Mouse (Mus musculus): ENCODE data around the gene Gipr. TPM values are rescaled to one million over a fixed set of nuclear protein-coding genes. Genes with fewer than 3 reads are reported as not detected.

Gipr gene
- polyA plus RNA-seq, 1 experiment from 2014 or later, result 1.0 TPM

DNA sequence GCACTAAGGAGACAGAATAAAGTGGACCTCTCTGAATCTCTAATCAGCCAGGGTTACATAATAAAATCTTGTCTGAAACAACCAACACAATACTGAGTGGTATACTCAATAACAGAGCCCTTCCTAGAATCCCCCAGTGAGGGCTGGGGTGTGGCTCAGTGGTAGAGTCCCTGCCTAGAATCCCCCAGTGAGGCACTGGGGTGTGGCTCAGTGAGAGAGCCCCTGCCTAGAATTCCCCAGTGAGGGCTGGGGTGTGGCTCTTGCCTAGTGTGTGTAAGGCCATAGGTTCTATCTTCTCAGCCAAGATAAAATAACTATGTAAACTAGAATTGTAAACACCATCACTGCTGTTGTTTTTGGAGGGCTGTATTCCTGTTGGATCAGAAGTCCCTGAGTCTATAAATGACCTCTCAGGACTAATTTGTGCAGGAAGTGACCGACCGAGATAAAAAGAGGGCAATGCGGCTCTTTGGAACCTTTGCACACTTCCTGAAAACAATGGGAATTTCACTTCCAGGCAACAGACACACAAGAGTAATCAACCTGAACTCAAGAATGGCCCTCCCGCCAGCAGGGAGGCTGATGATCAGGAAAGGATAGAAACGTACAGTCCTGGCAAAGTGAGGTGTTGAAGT lies 45.2 kb upstream of the Gipr start:
- DNase-seq (ENCODE audit: low spot score), result no peak
- WGBS, result 32% methylated on average over 5 of the region's 5 CpGs
- Histone ChIP-seq H3K27me3 (replicated peaks; ENCODE audit: insufficient read depth, low read length) (no peaks in the 10 kb centered on the region), H3K36me3 (ENCODE audit: insufficient read depth, low read length) (no peaks in the 10 kb centered on the region), H3K9me3 (ENCODE audit: low read length) (no peaks in the 10 kb centered on the region), H3K27ac (ENCODE audit: low read length) (no peak overlapping the region), H3K4me2 (replicated peaks; ENCODE audit: low read depth, low read length) (no peak overlapping the region), H3K9ac (replicated peaks; ENCODE audit: low read depth) (no peak overlapping the region), H3K4me3 (ENCODE audit: low read depth, low read length) (no peak overlapping the region), H3K4me1 (ENCODE audit: insufficient read depth, low read depth, low read length) (no peaks in the 10 kb centered on the region)
- TF ChIP-seq CTCF (IDR thresholded peaks at IDR 0.05) (no peak), EP300 (IDR thresholded peaks at IDR 0.05) (peak; percentile 34; the same call in 1 of the 2 replicates)
- peak; percentile 29; the same call in 1 of the 2 replicates for ATAC-seq

GRCm38 (mm10) chr7:19210010-19210409 lies 44.1 kb upstream of the Gipr start:
- H3K27me3 ChIP-seq (replicated peaks; ENCODE audit: insufficient read depth, low read length), result no peaks in the 10 kb centered on the region
- DNase-seq (ENCODE audit: low spot score), result no peak
- no peaks in the 10 kb centered on the region for H3K4me1 ChIP-seq (ENCODE audit: insufficient read depth, low read depth, low read length)
- H3K9me3 ChIP-seq (ENCODE audit: low read length), result no peaks in the 10 kb centered on the region
- WGBS, result 88% methylated on average over 5 of the region's 5 CpGs
- TF ChIP-seq CTCF (IDR thresholded peaks at IDR 0.05) (peak; percentile 53), EP300 (IDR thresholded peaks at IDR 0.05) (no peak)
- H3K27ac ChIP-seq (ENCODE audit: low read length), result no peak overlapping the region
- no peak overlapping the region for H3K9ac ChIP-seq (replicated peaks; ENCODE audit: low read depth)
- ATAC-seq, result no peak
- H3K4me2 ChIP-seq (replicated peaks; ENCODE audit: low read depth, low read length), result no peak overlapping the region
- H3K4me3 ChIP-seq (ENCODE audit: low read depth, low read length), result no peak overlapping the region
- H3K36me3 ChIP-seq (ENCODE audit: insufficient read depth, low read length), result peaks cover 4% of the 10 kb centered on the region; the same call in 1 of the 2 replicates

DNA sequence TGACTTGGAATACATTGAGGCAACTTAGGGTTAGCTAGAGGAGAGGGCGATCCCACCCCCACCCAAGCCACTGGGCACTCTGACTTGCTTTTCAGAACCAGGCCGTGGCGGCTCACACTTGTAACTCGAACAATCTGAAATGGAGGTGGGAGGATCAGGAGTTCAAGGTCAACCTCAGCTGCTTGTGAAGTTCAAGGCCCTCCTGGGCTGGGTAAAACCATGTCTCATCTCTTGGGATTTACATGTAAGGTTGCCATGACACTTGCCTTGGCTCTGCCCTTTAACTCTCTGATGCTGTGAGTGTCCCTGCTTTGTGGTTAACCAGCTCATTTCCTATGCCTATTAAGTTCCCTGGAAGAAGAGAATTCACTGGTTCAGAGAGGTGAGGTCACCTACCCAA lies 43.6 kb upstream of the Gipr start:
- ATAC-seq, result no peak
- Histone ChIP-seq H3K4me3 (ENCODE audit: low read depth, low read length) (no peak overlapping the region), H3K9ac (replicated peaks; ENCODE audit: low read depth) (no peak overlapping the region), H3K27me3 (replicated peaks; ENCODE audit: insufficient read depth, low read length) (no peaks in the 10 kb centered on the region), H3K9me3 (ENCODE audit: low read length) (no peaks in the 10 kb centered on the region), H3K36me3 (ENCODE audit: insufficient read depth, low read length) (peaks cover 4% of the 10 kb centered on the region; the same call in 1 of the 2 replicates), H3K27ac (ENCODE audit: low read length) (no peak overlapping the region), H3K4me1 (ENCODE audit: insufficient read depth, low read depth, low read length) (no peaks in the 10 kb centered on the region), H3K4me2 (replicated peaks; ENCODE audit: low read depth, low read length) (no peak overlapping the region)
- WGBS, result 80% methylated on average over 4 of the region's 4 CpGs
- TF ChIP-seq EP300 (IDR thresholded peaks at IDR 0.05), result no peak
- TF ChIP-seq CTCF (IDR thresholded peaks at IDR 0.05), result no peak
- no peak for DNase-seq (ENCODE audit: low spot score)

DNA sequence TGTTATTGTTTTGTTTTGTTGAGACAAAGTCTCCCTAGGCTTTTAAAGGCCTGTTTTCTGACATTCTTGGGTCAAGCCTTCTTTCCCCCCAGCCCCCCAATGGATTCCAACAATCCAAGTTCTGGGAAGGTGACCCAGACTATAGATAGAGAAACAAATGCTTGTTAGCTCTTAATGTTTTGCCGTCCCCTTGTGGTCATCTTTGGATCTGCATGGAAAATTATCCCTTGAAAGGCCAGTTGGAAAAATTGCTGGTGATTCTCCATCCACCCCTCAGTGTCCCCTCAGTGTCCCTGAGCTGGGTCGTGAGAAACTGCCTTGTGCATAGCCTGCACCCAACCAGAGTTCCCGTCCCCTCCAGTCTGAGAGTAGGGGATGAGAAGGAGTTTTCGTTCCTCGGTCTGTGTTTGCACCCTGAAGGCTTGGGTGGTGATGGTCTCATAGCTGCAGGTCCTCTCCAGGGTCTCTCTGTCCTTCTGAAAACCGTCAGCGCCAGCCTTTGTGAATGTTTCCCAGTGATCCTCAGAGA lies 43.1 kb upstream of the Gipr start:
- TF ChIP-seq CTCF (IDR thresholded peaks at IDR 0.05) (peak; percentile 95), EP300 (IDR thresholded peaks at IDR 0.05) (no peak)
- Histone ChIP-seq H3K4me2 (replicated peaks; ENCODE audit: low read depth, low read length) (no peak overlapping the region), H3K4me1 (ENCODE audit: insufficient read depth, low read depth, low read length) (no peaks in the 10 kb centered on the region), H3K4me3 (ENCODE audit: low read depth, low read length) (no peak overlapping the region), H3K36me3 (ENCODE audit: insufficient read depth, low read length) (peaks cover 4% of the 10 kb centered on the region; the same call in 1 of the 2 replicates), H3K27ac (ENCODE audit: low read length) (no peak overlapping the region), H3K27me3 (replicated peaks; ENCODE audit: insufficient read depth, low read length) (no peaks in the 10 kb centered on the region), H3K9me3 (ENCODE audit: low read length) (no peaks in the 10 kb centered on the region), H3K9ac (replicated peaks; ENCODE audit: low read depth) (no peak overlapping the region)
- 40% methylated on average over 7 of the region's 7 CpGs for WGBS
- DNase-seq (ENCODE audit: low spot score) (peak; percentile 65), ATAC-seq (no peak)

- Histone ChIP-seq H3K36me3 (ENCODE audit: insufficient read depth, low read length) (peaks cover 4% of the 10 kb centered on the region; the same call in 1 of the 2 replicates), H3K27ac (ENCODE audit: low read length) (no peak overlapping the region), H3K9me3 (ENCODE audit: low read length) (no peaks in the 10 kb centered on the region), H3K4me3 (ENCODE audit: low read depth, low read length) (no peak overlapping the region), H3K27me3 (replicated peaks; ENCODE audit: insufficient read depth, low read length) (no peaks in the 10 kb centered on the region), H3K9ac (replicated peaks; ENCODE audit: low read depth) (no peak overlapping the region), H3K4me1 (ENCODE audit: insufficient read depth, low read depth, low read length) (no peaks in the 10 kb centered on the region), H3K4me2 (replicated peaks; ENCODE audit: low read depth, low read length) (no peak overlapping the region)
- 76% methylated on average over 13 of the region's 13 CpGs for WGBS
- TF ChIP-seq CTCF (IDR thresholded peaks at IDR 0.05), result no peak
- no peak for TF ChIP-seq EP300 (IDR thresholded peaks at IDR 0.05)
- no peak for DNase-seq (ENCODE audit: low spot score)
- no peak for ATAC-seq
Measured at GRCm38 (mm10) chr7:19208201-19208910, 42.4 kb upstream of the Gipr start.

GRCm38 (mm10) chr7:19202065-19202850 lies 36.3 kb upstream of the Gipr start:
- DNase-seq (ENCODE audit: low spot score), result no peak
- Histone ChIP-seq H3K9ac (replicated peaks; ENCODE audit: low read depth) (no peak overlapping the region), H3K36me3 (ENCODE audit: insufficient read depth, low read length) (peaks cover 12% of the 10 kb centered on the region), H3K27ac (ENCODE audit: low read length) (no peak overlapping the region), H3K4me3 (ENCODE audit: low read depth, low read length) (no peak overlapping the region), H3K4me1 (ENCODE audit: insufficient read depth, low read depth, low read length) (no peaks in the 10 kb centered on the region), H3K9me3 (ENCODE audit: low read length) (no peaks in the 10 kb centered on the region), H3K4me2 (replicated peaks; ENCODE audit: low read depth, low read length) (no peak overlapping the region), H3K27me3 (replicated peaks; ENCODE audit: insufficient read depth, low read length) (no peaks in the 10 kb centered on the region)
- 66% methylated on average over 15 of the region's 15 CpGs for WGBS
- peak; percentile 33; the same call in 1 of the 2 replicates for ATAC-seq
- TF ChIP-seq EP300 (IDR thresholded peaks at IDR 0.05) (no peak), CTCF (IDR thresholded peaks at IDR 0.05) (no peak)

Data from lung, postnatal 0 days (tissue).